Mouse (Mus musculus): Measurements from ENCODE around the gene Etfdh. TPM values are rescaled to one million over a fixed set of nuclear protein-coding genes. Genes with fewer than 3 reads are reported as not detected.

Gene Etfdh
- total and polyA plus RNA-seq, 2 experiments from 2014 or later, result 29.5 to 38.9 TPM

DNA sequence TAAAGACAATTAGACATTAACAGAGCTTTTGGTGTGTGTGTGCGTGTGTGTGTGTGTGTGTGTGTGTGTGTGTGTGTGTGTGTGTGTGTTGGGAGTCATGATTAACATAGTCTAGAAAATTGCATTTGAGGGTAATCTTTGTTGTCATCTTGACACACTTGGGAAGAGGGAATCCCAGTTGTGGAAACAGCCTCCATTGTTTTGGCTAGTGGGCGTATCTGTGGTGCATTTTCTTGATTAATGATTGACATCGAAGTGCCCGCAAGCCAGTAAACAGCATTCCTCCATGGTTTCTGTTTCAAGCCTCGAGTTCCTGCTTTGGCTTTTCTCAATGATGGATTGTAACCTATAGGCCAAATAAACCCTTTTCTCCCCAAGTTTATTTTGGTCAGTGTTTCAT lies 27.4 kb upstream of the Etfdh start:
- Histone ChIP-seq H3K9ac (no peak overlapping the region), H3K27me3 (ENCODE audit: insufficient read depth, low read length) (no peaks in the 10 kb centered on the region), H3K36me3 (ENCODE audit: insufficient read depth) (no peaks in the 10 kb centered on the region), H3K27ac (ENCODE audit: low read depth, low read length) (no peak overlapping the region), H3K4me2 (ENCODE audit: low read depth) (no peak overlapping the region), H3K4me1 (ENCODE audit: insufficient read depth) (no peaks in the 10 kb centered on the region), H3K4me3 (ENCODE audit: low read depth, low read length) (no peak overlapping the region), H3K9me3 (ENCODE audit: low read length) (no peaks in the 10 kb centered on the region)
- no peak for DNase-seq
- no peak for TF ChIP-seq CTCF (IDR thresholded peaks at IDR 0.05; ENCODE audit: low read depth)
- no peak for ATAC-seq
- 71% methylated on average over 5 of the region's 5 CpGs for WGBS

DNA sequence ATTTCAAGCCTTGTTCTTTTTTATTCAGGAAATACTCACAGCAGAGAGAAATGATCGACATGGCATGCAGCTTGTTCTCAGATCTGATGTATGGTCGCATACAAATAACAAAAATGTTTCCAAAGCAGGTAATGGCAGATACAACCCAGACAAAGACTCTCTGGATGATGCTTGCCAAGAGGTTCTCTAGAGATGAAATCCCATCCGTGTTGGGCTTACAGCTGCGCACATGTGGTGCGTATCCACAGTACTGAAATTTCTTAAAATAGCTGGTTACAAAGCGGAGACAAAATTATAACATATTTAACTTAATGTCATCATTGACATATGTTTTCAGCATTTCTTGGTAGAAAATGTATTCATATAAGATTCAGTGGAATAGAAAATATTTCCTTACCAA lies 22.8 kb upstream of the Etfdh start:
- no peak for ATAC-seq
- no peak overlapping the region for H3K4me2 ChIP-seq (ENCODE audit: low read depth)
- no peak overlapping the region for H3K27ac ChIP-seq (ENCODE audit: low read depth, low read length)
- no peak for TF ChIP-seq CTCF (IDR thresholded peaks at IDR 0.05; ENCODE audit: low read depth)
- H3K4me1 ChIP-seq (ENCODE audit: insufficient read depth), result no peaks in the 10 kb centered on the region
- no peaks in the 10 kb centered on the region for H3K36me3 ChIP-seq (ENCODE audit: insufficient read depth)
- H3K9ac ChIP-seq, result no peak overlapping the region
- H3K4me3 ChIP-seq (ENCODE audit: low read depth, low read length), result no peak overlapping the region
- no peaks in the 10 kb centered on the region for H3K9me3 ChIP-seq (ENCODE audit: low read length)
- no peak for DNase-seq
- H3K27me3 ChIP-seq (ENCODE audit: insufficient read depth, low read length), result no peaks in the 10 kb centered on the region
- 82% methylated on average over 6 of the region's 6 CpGs for WGBS

DNA sequence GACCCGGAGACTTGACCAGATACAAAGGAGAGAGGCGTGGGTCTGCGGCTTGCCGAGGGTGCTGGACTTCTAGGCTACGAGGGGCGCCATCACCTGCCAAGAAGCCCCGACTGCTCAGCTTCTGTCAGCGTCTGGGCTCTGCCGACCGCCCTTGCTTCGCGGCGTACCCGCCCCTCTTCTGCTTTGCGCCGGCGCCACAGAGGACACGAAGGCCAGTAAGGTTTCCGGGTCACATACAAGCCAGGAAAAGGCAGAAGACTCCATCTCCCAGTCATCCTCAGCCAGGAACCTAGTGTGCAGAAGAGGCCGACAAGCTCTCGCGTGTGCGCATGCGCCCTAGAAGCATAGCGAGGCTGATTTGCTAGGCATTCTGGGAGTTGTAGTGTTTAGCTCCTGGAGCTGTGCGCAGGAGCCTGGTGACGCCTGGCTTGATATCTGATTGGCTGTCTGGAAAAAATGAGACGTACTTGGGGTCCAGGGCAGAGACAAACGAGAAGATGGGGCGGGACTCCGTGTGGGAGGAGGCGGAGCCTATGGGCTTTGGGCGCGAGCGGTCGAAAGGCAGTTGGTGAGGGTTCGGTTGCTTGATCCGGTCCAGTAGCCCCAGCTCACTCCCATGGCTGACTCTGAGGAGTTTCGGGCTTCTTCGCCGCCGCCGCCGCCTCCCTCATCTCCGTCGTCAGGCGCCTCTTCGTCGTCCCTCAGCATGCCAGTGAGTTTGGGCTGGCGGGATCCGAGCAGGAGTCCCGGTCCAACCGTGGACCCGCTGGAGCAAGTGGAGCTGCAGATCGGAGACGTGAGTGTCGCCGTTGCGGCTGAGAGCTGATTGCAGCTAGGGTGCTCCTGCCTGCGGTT lies 512 bp downstream of the Etfdh start, which contains the start of gene 4930579G24Rik:
Gene 4930579G24Rik, plus strand, starts transcription at position 519 of the 855 bp plus-strand sequence.
- DNase-seq, result peak; percentile 99
- ATAC-seq, result peak; percentile 98
- TF ChIP-seq CTCF (IDR thresholded peaks at IDR 0.05; ENCODE audit: low read depth), result peak; percentile 1; the same call in 1 of the 2 replicates
- peak within 1 kb of the TSS; percentile 76 for H3K27ac ChIP-seq (ENCODE audit: low read depth, low read length)
- peak within 1 kb of the TSS; percentile 60 for H3K9ac ChIP-seq
- 0 out of 2 replicates have a peak, but pooled peaks cover 5% of the 10 kb centered on the region for H3K4me1 ChIP-seq (ENCODE audit: insufficient read depth)
- peak within 1 kb of the TSS; percentile 75 for H3K4me3 ChIP-seq (ENCODE audit: low read depth, low read length)
- under 1% methylated on average over 60 of the region's 60 CpGs for WGBS
- peak within 1 kb of the TSS; percentile 83 for H3K4me2 ChIP-seq (ENCODE audit: low read depth)
- no peaks in the 10 kb centered on the region for H3K27me3 ChIP-seq (ENCODE audit: insufficient read depth, low read length)
- 0 out of 2 replicates have a peak, but pooled peaks cover 7% of the 10 kb centered on the region for H3K36me3 ChIP-seq (ENCODE audit: insufficient read depth)
- no peaks in the 10 kb centered on the region for H3K9me3 ChIP-seq (ENCODE audit: low read length)

DNA sequence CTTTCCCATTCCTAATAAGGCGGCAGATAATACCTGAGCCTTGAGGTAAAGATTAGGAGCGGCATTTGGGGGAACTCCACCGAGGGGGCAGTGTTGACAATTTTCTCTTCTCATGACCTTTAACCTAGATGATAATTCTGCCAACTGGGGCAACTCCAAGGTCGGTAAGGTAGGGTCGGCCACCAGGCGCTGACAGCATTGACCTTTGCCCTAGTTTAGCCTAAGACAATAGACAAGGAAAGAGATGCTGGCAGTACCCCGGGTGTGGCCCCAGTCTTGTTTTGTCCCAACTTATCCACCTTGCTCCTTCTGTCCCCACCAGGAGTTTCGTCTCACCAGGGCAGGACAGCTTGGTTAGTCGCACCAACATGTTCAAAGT lies 1.1 kb downstream of the Etfdh start:
- under 1% methylated on average over 9 of the region's 9 CpGs for WGBS
- Histone ChIP-seq H3K4me1 (ENCODE audit: insufficient read depth) (0 out of 2 replicates have a peak, but pooled peaks cover 5% of the 10 kb centered on the region), H3K4me3 (ENCODE audit: low read depth, low read length) (peak overlapping the region; percentile 75), H3K9me3 (ENCODE audit: low read length) (no peaks in the 10 kb centered on the region), H3K27ac (ENCODE audit: low read depth, low read length) (peak overlapping the region; percentile 47; the same call in 1 of the 2 replicates), H3K36me3 (ENCODE audit: insufficient read depth) (0 out of 2 replicates have a peak, but pooled peaks cover 7% of the 10 kb centered on the region), H3K4me2 (ENCODE audit: low read depth) (peak overlapping the region; percentile 83), H3K9ac (peak overlapping the region; percentile 57), H3K27me3 (ENCODE audit: insufficient read depth, low read length) (no peaks in the 10 kb centered on the region)
- DNase-seq (no peak), ATAC-seq (no peak)
- TF ChIP-seq CTCF (IDR thresholded peaks at IDR 0.05; ENCODE audit: low read depth), result 0 out of 2 replicates have a peak, but pooled peaks have one; percentile 3

DNA sequence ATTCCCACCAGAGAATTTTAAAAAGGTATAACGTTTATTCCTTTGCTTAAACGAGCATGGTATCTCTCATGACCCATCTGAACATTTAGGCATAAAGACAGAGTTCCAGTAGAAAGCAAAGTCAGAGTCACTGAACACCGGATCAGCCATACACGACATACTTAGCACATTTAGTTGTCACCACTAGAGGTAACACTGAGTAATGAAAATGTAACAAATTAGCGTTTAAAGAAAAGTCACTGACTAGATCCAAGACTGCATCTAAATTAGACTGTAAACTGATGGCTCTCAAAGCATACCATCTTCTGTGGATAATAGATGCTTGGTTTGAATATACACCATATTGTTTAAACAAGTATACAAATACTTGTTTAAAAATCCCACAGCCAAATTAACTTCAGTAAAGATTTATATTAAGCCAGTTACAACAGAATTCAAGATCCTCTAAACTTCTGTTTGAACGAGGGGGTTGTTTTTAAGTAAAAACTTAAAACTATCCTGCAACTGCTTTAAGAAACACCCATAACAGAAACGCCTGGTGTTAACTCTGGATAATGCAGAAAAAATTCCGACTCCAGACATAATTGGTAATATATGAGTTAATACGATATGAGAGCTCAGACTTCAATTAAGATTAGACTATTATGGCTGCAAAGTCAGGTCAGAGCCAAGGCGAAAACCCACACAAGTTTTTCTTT lies 1.7 kb downstream of the Etfdh start:
- no peak for ATAC-seq
- H3K27me3 ChIP-seq (ENCODE audit: insufficient read depth, low read length), result no peaks in the 10 kb centered on the region
- 0 out of 2 replicates have a peak, but pooled peaks cover 5% of the 10 kb centered on the region for H3K4me1 ChIP-seq (ENCODE audit: insufficient read depth)
- peak; percentile 65 for TF ChIP-seq CTCF (IDR thresholded peaks at IDR 0.05; ENCODE audit: low read depth)
- peak overlapping the region; percentile 57 for H3K9ac ChIP-seq
- H3K36me3 ChIP-seq (ENCODE audit: insufficient read depth), result 0 out of 2 replicates have a peak, but pooled peaks cover 9% of the 10 kb centered on the region
- WGBS, result 21% methylated on average over 10 of the region's 10 CpGs
- H3K4me2 ChIP-seq (ENCODE audit: low read depth), result peak overlapping the region; percentile 83
- DNase-seq, result peak; percentile 14
- no peaks in the 10 kb centered on the region for H3K9me3 ChIP-seq (ENCODE audit: low read length)
- H3K27ac ChIP-seq (ENCODE audit: low read depth, low read length), result no peak overlapping the region
- peak overlapping the region; percentile 75 for H3K4me3 ChIP-seq (ENCODE audit: low read depth, low read length)

DNA sequence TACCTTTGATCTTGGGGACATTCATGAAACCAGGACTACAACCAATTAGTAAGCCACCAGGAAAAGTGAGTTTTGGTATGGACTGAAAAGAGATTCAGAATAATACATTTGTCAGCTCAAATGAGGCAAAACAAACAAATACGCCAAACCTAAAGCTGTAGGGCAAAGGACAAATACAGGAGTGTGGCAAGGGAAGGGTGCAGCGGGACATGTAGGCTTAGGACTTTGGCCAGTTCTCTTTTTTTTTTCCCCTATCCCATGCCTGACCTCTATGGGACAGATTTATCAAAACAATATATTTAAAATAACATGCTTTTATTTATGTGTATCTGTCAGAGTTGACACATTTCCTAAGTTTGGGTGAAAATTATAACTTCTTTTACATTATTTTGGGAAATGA lies 19.4 kb downstream of the Etfdh start:
- ATAC-seq, result no peak
- no peak overlapping the region for H3K4me3 ChIP-seq (ENCODE audit: low read depth, low read length)
- DNase-seq, result no peak
- no peak for TF ChIP-seq CTCF (IDR thresholded peaks at IDR 0.05; ENCODE audit: low read depth)
- H3K36me3 ChIP-seq (ENCODE audit: insufficient read depth), result peaks cover 45% of the 10 kb centered on the region
- WGBS, result 91% methylated on average over 2 of the region's 2 CpGs
- no peaks in the 10 kb centered on the region for H3K9me3 ChIP-seq (ENCODE audit: low read length)
- H3K27ac ChIP-seq (ENCODE audit: low read depth, low read length), result no peak overlapping the region
- H3K9ac ChIP-seq, result no peak overlapping the region
- no peaks in the 10 kb centered on the region for H3K27me3 ChIP-seq (ENCODE audit: insufficient read depth, low read length)
- H3K4me2 ChIP-seq (ENCODE audit: low read depth), result no peak overlapping the region
- H3K4me1 ChIP-seq (ENCODE audit: insufficient read depth), result no peaks in the 10 kb centered on the region

Data from forebrain, postnatal 0 days (tissue).